Mouse (Mus musculus): ENCODE measurements at regions not wholly inside any gene's neighbourhood (a gene's known extent, or its start where the extent isn't known, plus 50 kb on each side); places are given as distances from the start of the nearest gene placed in this dataset.

GRCm38 (mm10) chr15:42309586-42309985 lies 2175.4 kb downstream of the 9330182O14Rik start:
- DNase-seq, result no peak

GRCm38 (mm10) chr15:42311166-42311565 lies 2177.0 kb downstream of the 9330182O14Rik start:
- no peak for DNase-seq

GRCm38 (mm10) chr15:42320349-42320748 lies 2186.2 kb downstream of the 9330182O14Rik start:
- no peak for DNase-seq

- DNase-seq, result no peak
These were observed 2188.8 kb downstream of the 9330182O14Rik start for GRCm38 (mm10) chr15:42322940-42323339.

GRCm38 (mm10) chr15:42325221-42325620 lies 2191.1 kb downstream of the 9330182O14Rik start:
- no peak for DNase-seq

- no peak for DNase-seq
These were observed 2194.4 kb downstream of the 9330182O14Rik start for GRCm38 (mm10) chr15:42328535-42328934.

- DNase-seq, result no peak
These were observed 2195.6 kb downstream of the 9330182O14Rik start for GRCm38 (mm10) chr15:42329742-42330141.

- DNase-seq, result no peak
These were observed 2199.5 kb downstream of the 9330182O14Rik start for GRCm38 (mm10) chr15:42333642-42334041.

- no peak for DNase-seq
These were observed 2212.0 kb downstream of the 9330182O14Rik start for GRCm38 (mm10) chr15:42346131-42346530.

GRCm38 (mm10) chr15:42361871-42362270 lies 2227.7 kb downstream of the 9330182O14Rik start:
- no peak for DNase-seq

GRCm38 (mm10) chr15:42364979-42365378 lies 2230.8 kb downstream of the 9330182O14Rik start:
- no peak for DNase-seq

GRCm38 (mm10) chr15:42366796-42367195 lies 2232.6 kb downstream of the 9330182O14Rik start:
- DNase-seq, result no peak

- DNase-seq, result no peak
These were observed 2235.4 kb downstream of the 9330182O14Rik start for GRCm38 (mm10) chr15:42369603-42370002.

GRCm38 (mm10) chr15:42370044-42370443 lies 2235.9 kb downstream of the 9330182O14Rik start:
- DNase-seq, result no peak

GRCm38 (mm10) chr15:42372704-42373286 lies 2238.6 kb downstream of the 9330182O14Rik start:
- DNase-seq, result no peak

Measured in thymus, postnatal 36 days (tissue).